Mouse (Mus musculus) cerebellum, postnatal 4 days (tissue): ENCODE results near the gene Uchl1.

ENCODE experiments used
- DNase-seq, 2 experiments: peaks; one replicate each; pipeline ENCODE4 v3.0.0; 2022; ENCODE audit warnings: low spot score in 2 of 2, mixed read lengths in 1 of 2

Gene Uchl1

GRCm38 (mm10) chr5:66675983-66676382 lies at the start of gene Uchl1:
Gene Uchl1, plus strand, starts transcription at chr5:66676091.
- peak; percentile 84 to 92 for DNase-seq

- no peak for DNase-seq
These were observed 48.1 kb upstream of the Uchl1 start for GRCm38 (mm10) chr5:66627805-66628204.

- DNase-seq: no peak
These were observed 40.3 kb upstream of the Uchl1 start for GRCm38 (mm10) chr5:66635459-66636079.

GRCm38 (mm10) chr5:66642156-66642555 lies 33.7 kb upstream of the Uchl1 start:
- no peak for DNase-seq

- no peak for DNase-seq
These were observed 32.6 kb upstream of the Uchl1 start for GRCm38 (mm10) chr5:66643260-66643659.

- no peak for DNase-seq
These were observed 28.4 kb upstream of the Uchl1 start for GRCm38 (mm10) chr5:66647504-66647903.

- no peak for DNase-seq
These were observed 21.7 kb upstream of the Uchl1 start for GRCm38 (mm10) chr5:66654220-66654619.

GRCm38 (mm10) chr5:66675189-66675890 lies 551 bp upstream of the Uchl1 start:
- DNase-seq: peak in 1 of 2 experiments; percentile 34

- peak; percentile 29 to 61 for DNase-seq
These were observed 696 bp downstream of the Uchl1 start for GRCm38 (mm10) chr5:66676457-66677117.

GRCm38 (mm10) chr5:66677411-66678345 lies 1.8 kb downstream of the Uchl1 start:
- peak in 1 of 2 experiments; percentile 28 for DNase-seq

GRCm38 (mm10) chr5:66679222-66679621 lies 3.3 kb downstream of the Uchl1 start:
- DNase-seq: peak in 1 of 2 experiments; percentile 22

- DNase-seq: no peak
These were observed 10.0 kb downstream of the Uchl1 start for GRCm38 (mm10) chr5:66685930-66686329.

- DNase-seq: no peak
These were observed 11.0 kb downstream of the Uchl1 start for GRCm38 (mm10) chr5:66686863-66687262.

GRCm38 (mm10) chr5:66687737-66688136 lies 11.8 kb downstream of the Uchl1 start:
- no peak for DNase-seq

GRCm38 (mm10) chr5:66688286-66688685 lies 12.4 kb downstream of the Uchl1 start:
- no peak for DNase-seq

GRCm38 (mm10) chr5:66689796-66690195 lies 13.9 kb downstream of the Uchl1 start:
- DNase-seq: no peak

GRCm38 (mm10) chr5:66693231-66693630 lies 17.3 kb downstream of the Uchl1 start:
- DNase-seq: no peak

- DNase-seq: peak in 1 of 2 experiments; percentile 61
These were observed 21.2 kb downstream of the Uchl1 start for GRCm38 (mm10) chr5:66697119-66697518.

- no peak for DNase-seq
These were observed 24.0 kb downstream of the Uchl1 start for GRCm38 (mm10) chr5:66699911-66700310.

- DNase-seq: no peak
These were observed 26.1 kb downstream of the Uchl1 start for GRCm38 (mm10) chr5:66701951-66702350.

GRCm38 (mm10) chr5:66703317-66704004 lies 27.6 kb downstream of the Uchl1 start:
- no peak for DNase-seq
